9 mouse cellular contexts compared by ENCODE assay signal in genomic region chr6:31136895-31137294, GRCm38 (mm10).
DNase-seq lines count a peak whose midpoint lies in the region; ATAC-seq and TF ChIP-seq lines count a peak whose summit lies in the region.
"Had no signal": no experiment of that assay in that cellular context is flagged by ENCODE, and none has a peak within 500 bp of the region (broad histone marks: within the 10 kb centered on the region; RNA-seq: fewer than 3 reads in every experiment).

No protein-coding gene starts in this region.

- no peaks in the 10 kb centered on the region for H3K36me3 ChIP-seq in heart, embryonic 11.5 days (ENCODE audit: control insufficient read depth, insufficient read depth, low read length)
- H3K36me3 ChIP-seq in neural tube, embryonic 11.5 days (ENCODE audit: control insufficient read depth, insufficient read depth, low read length), result no peaks in the 10 kb centered on the region
- H3K36me3 ChIP-seq in neural tube, embryonic 15.5 days, result no peaks in the 10 kb centered on the region
- H3K36me3 ChIP-seq in liver, embryonic 14.5 days (replicated peaks; ENCODE audit: control insufficient read depth, insufficient read depth, low read depth), result no peaks in the 10 kb centered on the region
- H3K36me3 ChIP-seq: midbrain, embryonic 12.5 days had no signal

- H3K4me1 ChIP-seq in heart, embryonic 11.5 days (ENCODE audit: control insufficient read depth, insufficient read depth, low read length), result peaks cover 8% of the 10 kb centered on the region; the same call in 1 of the 2 replicates
- H3K4me1 ChIP-seq in neural tube, embryonic 11.5 days (ENCODE audit: control insufficient read depth, insufficient read depth, low read length), result no peaks in the 10 kb centered on the region
- H3K4me1 ChIP-seq in neural tube, embryonic 15.5 days, result no peaks in the 10 kb centered on the region
- H3K4me1 ChIP-seq in liver, embryonic 14.5 days (replicated peaks; ENCODE audit: control insufficient read depth in 2 of 2, insufficient read depth in 2 of 2, low read length in 1 of 2), result no peaks in the 10 kb centered on the region; a peak in 1 of 4 replicates
- H3K4me1 ChIP-seq: midbrain, embryonic 12.5 days had no signal

- no peak overlapping the region for H3K4me3 ChIP-seq in heart, embryonic 11.5 days (ENCODE audit: low read depth, low read length)
- H3K4me3 ChIP-seq in neural tube, embryonic 11.5 days (ENCODE audit: low read depth, low read length), result no peak overlapping the region
- H3K4me3 ChIP-seq in neural tube, embryonic 15.5 days (replicated peaks), result no peak overlapping the region
- no peak overlapping the region for H3K4me3 ChIP-seq in liver, embryonic 14.5 days (ENCODE audit: insufficient read depth in 1 of 2, low read depth in 2 of 2, low read length in 2 of 2)
- H3K4me3 ChIP-seq: midbrain, embryonic 12.5 days had no signal

- no peaks in the 10 kb centered on the region for H3K9me3 ChIP-seq in heart, embryonic 11.5 days (replicated peaks; ENCODE audit: control insufficient read depth, low read length)
- no peaks in the 10 kb centered on the region; the same call in 1 of the 2 replicates for H3K9me3 ChIP-seq in neural tube, embryonic 11.5 days (ENCODE audit: control insufficient read depth, low read length)
- H3K9me3 ChIP-seq in neural tube, embryonic 15.5 days (replicated peaks), result peaks cover 4% of the 10 kb centered on the region; the same call in 1 of the 2 replicates
- no peaks in the 10 kb centered on the region for H3K9me3 ChIP-seq in liver, embryonic 14.5 days (ENCODE audit: control insufficient read depth, low read length)

- TF ChIP-seq EP300 in liver, embryonic 14.5 days (IDR thresholded peaks at IDR 0.05; ENCODE audit: low read depth), result no peak

- TF ChIP-seq CTCF in liver, embryonic 14.5 days (IDR thresholded peaks at IDR 0.05; ENCODE audit: low read depth), result peak; percentile 64

- H3K27ac ChIP-seq in heart, embryonic 11.5 days (ENCODE audit: low read depth, low read length), result no peak overlapping the region
- H3K27ac ChIP-seq in neural tube, embryonic 11.5 days (ENCODE audit: low read depth, low read length), result no peak overlapping the region
- H3K27ac ChIP-seq in neural tube, embryonic 15.5 days (replicated peaks), result no peak overlapping the region
- no peak overlapping the region for H3K27ac ChIP-seq in liver, embryonic 14.5 days
- H3K27ac ChIP-seq: midbrain, embryonic 12.5 days had no signal

- no peaks in the 10 kb centered on the region for H3K27me3 ChIP-seq in heart, embryonic 11.5 days (ENCODE audit: control insufficient read depth, insufficient read depth, low read length)
- no peaks in the 10 kb centered on the region for H3K27me3 ChIP-seq in neural tube, embryonic 11.5 days (ENCODE audit: control insufficient read depth, insufficient read depth, low read length)
- H3K27me3 ChIP-seq in neural tube, embryonic 15.5 days (replicated peaks), result no peaks in the 10 kb centered on the region
- H3K27me3 ChIP-seq in liver, embryonic 14.5 days (ENCODE audit: control insufficient read depth, insufficient read depth, low read length), result no peaks in the 10 kb centered on the region
- H3K27me3 ChIP-seq: midbrain, embryonic 12.5 days had no signal

- no peak overlapping the region for H3K9ac ChIP-seq in heart, embryonic 11.5 days (ENCODE audit: low read depth, low read length)
- H3K9ac ChIP-seq in neural tube, embryonic 11.5 days (ENCODE audit: low read length), result no peak overlapping the region
- no peak overlapping the region for H3K9ac ChIP-seq in neural tube, embryonic 15.5 days (replicated peaks)
- H3K9ac ChIP-seq in liver, embryonic 14.5 days (replicated peaks), result no peak overlapping the region
- H3K9ac ChIP-seq: midbrain, embryonic 12.5 days had no signal

- ATAC-seq in heart, embryonic 11.5 days (replicated peaks; ENCODE audit: insufficient number of reproducible peaks, low FRiP score, low TSS enrichment), result no peak
- no peak for ATAC-seq in neural tube, embryonic 11.5 days (ENCODE audit: insufficient read depth, low FRiP score, low TSS enrichment)
- no peak for ATAC-seq in neural tube, embryonic 15.5 days (ENCODE audit: low FRiP score)
- ATAC-seq in liver, embryonic 14.5 days (ENCODE audit: insufficient read depth), result no peak

- 60% methylated on average over 4 of the region's 4 CpGs for WGBS in heart, embryonic 11.5 days (ENCODE audit: insufficient replicate concordance)
- 70% methylated on average over 4 of the region's 4 CpGs for WGBS in neural tube, embryonic 11.5 days
- WGBS in neural tube, embryonic 15.5 days, result 60% methylated on average over 4 of the region's 4 CpGs
- WGBS in liver, embryonic 14.5 days (ENCODE audit: insufficient replicate concordance), result 40% methylated on average over 4 of the region's 4 CpGs

- no peak overlapping the region for H3K4me2 ChIP-seq in heart, embryonic 11.5 days
- H3K4me2 ChIP-seq in neural tube, embryonic 11.5 days (ENCODE audit: low read depth), result no peak overlapping the region
- no peak overlapping the region for H3K4me2 ChIP-seq in neural tube, embryonic 15.5 days
- H3K4me2 ChIP-seq in liver, embryonic 14.5 days (ENCODE audit: low read depth), result no peak overlapping the region
- H3K4me2 ChIP-seq: midbrain, embryonic 12.5 days had no signal

- peak; percentile 54 to 74 for DNase-seq in heart, adult 18-20 months
- peak; percentile 53 for DNase-seq in neural tube, embryonic 11.5 days (ENCODE audit: low spot score)
- DNase-seq in cerebellum, postnatal 36 days, result peak; percentile 51 to 59
- DNase-seq in liver, embryonic 14.5 days (ENCODE audit: low read depth in 3 of 3, low spot score in 3 of 3), result no peak
- no peak for DNase-seq in spleen, postnatal 14 days (ENCODE audit: low spot score in 2 of 2)
- DNase-seq in left cerebral cortex, adult 9 months (ENCODE audit: low spot score in 2 of 2), result no peak

Comparison
In these comparisons a context has a peak if more than half of its experiments do, and no peak if none do; other contexts are left out.
1. DNase-seq: peak in heart, adult 18-20 months (2 of 2), neural tube, embryonic 11.5 days (single experiment) and cerebellum, postnatal 36 days (2 of 2); none in liver, embryonic 14.5 days (0 of 3), spleen, postnatal 14 days (0 of 2) and left cerebral cortex, adult 9 months (0 of 2).